Mouse (Mus musculus): ENCODE measurements around the gene 1700028K03Rik. TPM values are rescaled to one million over a fixed set of nuclear protein-coding genes. Genes with fewer than 3 reads are reported as not detected.

The 1700028K03Rik gene
- polyA plus RNA-seq, 1 experiment from 2014 or later: 0.26 TPM

DNA sequence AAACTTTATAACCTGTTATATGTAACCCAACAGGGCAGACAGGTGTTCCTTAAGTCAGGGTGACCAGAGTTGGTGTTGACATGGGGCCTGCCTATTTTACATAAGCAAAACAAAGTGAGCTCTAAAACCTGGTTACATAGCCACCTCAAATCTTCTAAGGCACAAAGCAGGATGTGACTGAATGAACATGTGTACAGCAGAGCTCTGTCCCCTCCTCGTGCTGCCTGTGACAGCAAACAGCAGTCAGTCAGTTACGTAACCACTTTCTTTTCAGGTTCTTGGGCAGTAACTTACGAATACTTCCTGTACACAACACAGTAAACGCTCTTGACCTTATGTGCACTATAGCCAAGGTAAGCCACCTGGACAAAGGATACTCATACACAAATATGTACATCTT lies 11.4 kb downstream of the 1700028K03Rik start:
- H3K36me3 ChIP-seq: peaks cover 19% of the 10 kb centered on the region
- peaks cover 7% of the 10 kb centered on the region; the same call in 1 of the 2 replicates for H3K4me1 ChIP-seq (replicated peaks)
- 80% methylated on average over 4 of the region's 4 CpGs for WGBS
- no peak for ATAC-seq (ENCODE audit: insufficient number of reproducible peaks, low FRiP score)
- no peaks in the 10 kb centered on the region for H3K27me3 ChIP-seq (replicated peaks)
- H3K4me2 ChIP-seq: no peak overlapping the region
- H3K27ac ChIP-seq (ENCODE audit: poor library complexity, severe bottlenecking): no peak overlapping the region
- H3K9me3 ChIP-seq (replicated peaks): no peaks in the 10 kb centered on the region
- H3K4me3 ChIP-seq: no peak overlapping the region
- H3K9ac ChIP-seq: no peak overlapping the region

GRCm38 (mm10) chr5:107547955-107548354 lies 13.4 kb downstream of the 1700028K03Rik start:
- no peak overlapping the region for H3K4me2 ChIP-seq
- H3K36me3 ChIP-seq: peaks cover 33% of the 10 kb centered on the region
- peaks cover 7% of the 10 kb centered on the region; the same call in 1 of the 2 replicates for H3K4me1 ChIP-seq (replicated peaks)
- no peak overlapping the region for H3K9ac ChIP-seq
- WGBS: 66% methylated on average over 3 of the region's 3 CpGs
- peak; percentile 91 for ATAC-seq (ENCODE audit: insufficient number of reproducible peaks, low FRiP score)
- no peak overlapping the region for H3K27ac ChIP-seq (ENCODE audit: poor library complexity, severe bottlenecking)
- H3K27me3 ChIP-seq (replicated peaks): no peaks in the 10 kb centered on the region
- H3K4me3 ChIP-seq: no peak overlapping the region
- H3K9me3 ChIP-seq (replicated peaks): no peaks in the 10 kb centered on the region

GRCm38 (mm10) chr5:107548444-107548843 lies 13.9 kb downstream of the 1700028K03Rik start:
- H3K4me2 ChIP-seq: no peak overlapping the region
- peaks cover 35% of the 10 kb centered on the region for H3K36me3 ChIP-seq
- WGBS: 79% methylated on average over 3 of the region's 3 CpGs
- peaks cover 7% of the 10 kb centered on the region; the same call in 1 of the 2 replicates for H3K4me1 ChIP-seq (replicated peaks)
- no peak overlapping the region for H3K9ac ChIP-seq
- H3K4me3 ChIP-seq: no peak overlapping the region
- H3K27me3 ChIP-seq (replicated peaks): no peaks in the 10 kb centered on the region
- no peak for ATAC-seq (ENCODE audit: insufficient number of reproducible peaks, low FRiP score)
- no peak overlapping the region for H3K27ac ChIP-seq (ENCODE audit: poor library complexity, severe bottlenecking)
- H3K9me3 ChIP-seq (replicated peaks): no peaks in the 10 kb centered on the region

GRCm38 (mm10) chr5:107554336-107554735 lies 19.8 kb downstream of the 1700028K03Rik start:
- no peak overlapping the region for H3K4me3 ChIP-seq
- H3K4me1 ChIP-seq (replicated peaks): peaks cover 1% of the 10 kb centered on the region; the same call in 1 of the 2 replicates
- no peaks in the 10 kb centered on the region for H3K9me3 ChIP-seq (replicated peaks)
- WGBS: 82% methylated on average over 5 of the region's 5 CpGs
- no peak overlapping the region for H3K9ac ChIP-seq
- H3K27ac ChIP-seq (ENCODE audit: poor library complexity, severe bottlenecking): no peak overlapping the region
- no peaks in the 10 kb centered on the region for H3K27me3 ChIP-seq (replicated peaks)
- ATAC-seq (ENCODE audit: insufficient number of reproducible peaks, low FRiP score): no peak
- H3K4me2 ChIP-seq: no peak overlapping the region
- peaks cover 47% of the 10 kb centered on the region for H3K36me3 ChIP-seq

GRCm38 (mm10) chr5:107556969-107557368 lies 22.5 kb downstream of the 1700028K03Rik start:
- Histone ChIP-seq H3K9ac (no peak overlapping the region), H3K36me3 (peaks cover 51% of the 10 kb centered on the region), H3K27me3 (replicated peaks) (no peaks in the 10 kb centered on the region), H3K4me2 (no peak overlapping the region), H3K4me3 (no peak overlapping the region), H3K27ac (ENCODE audit: poor library complexity, severe bottlenecking) (no peak overlapping the region), H3K9me3 (replicated peaks) (no peaks in the 10 kb centered on the region), H3K4me1 (replicated peaks) (no peaks in the 10 kb centered on the region)
- 73% methylated on average over 3 of the region's 3 CpGs for WGBS
- no peak for ATAC-seq (ENCODE audit: insufficient number of reproducible peaks, low FRiP score)

GRCm38 (mm10) chr5:107569148-107569547 lies 34.6 kb downstream of the 1700028K03Rik start:
- H3K4me1 ChIP-seq (replicated peaks): no peaks in the 10 kb centered on the region
- WGBS: 96% methylated on average over 9 of the region's 9 CpGs
- no peaks in the 10 kb centered on the region for H3K27me3 ChIP-seq (replicated peaks)
- no peak overlapping the region for H3K9ac ChIP-seq
- no peak for ATAC-seq (ENCODE audit: insufficient number of reproducible peaks, low FRiP score)
- no peak overlapping the region for H3K27ac ChIP-seq (ENCODE audit: poor library complexity, severe bottlenecking)
- peaks cover 58% of the 10 kb centered on the region for H3K36me3 ChIP-seq
- no peak overlapping the region for H3K4me3 ChIP-seq
- H3K9me3 ChIP-seq (replicated peaks): no peaks in the 10 kb centered on the region; the same call in 1 of the 2 replicates
- no peak overlapping the region for H3K4me2 ChIP-seq

- Histone ChIP-seq H3K4me3 (peak within 1 kb of the TSS; percentile 93), H3K36me3 (peaks cover 20% of the 10 kb centered on the region), H3K4me1 (replicated peaks) (0 out of 2 replicates have a peak, but pooled peaks cover 6% of the 10 kb centered on the region), H3K4me2 (peak within 1 kb of the TSS; percentile 89), H3K27ac (ENCODE audit: poor library complexity, severe bottlenecking) (peak within 1 kb of the TSS; percentile 86), H3K27me3 (replicated peaks) (no peaks in the 10 kb centered on the region), H3K9me3 (replicated peaks) (no peaks in the 10 kb centered on the region), H3K9ac (peak within 1 kb of the TSS; percentile 93)
- WGBS: under 1% methylated on average over 57 of the region's 64 CpGs
- ATAC-seq (ENCODE audit: insufficient number of reproducible peaks, low FRiP score): peak; percentile 98
Observed at GRCm38 (mm10) chr5:107597301-107598077, 63.0 kb downstream of the 1700028K03Rik start, which contains the start of the genes Rpap2 and Glmn. Rpap2 (plus strand) TSS chr5:107597373. Glmn (minus strand) TSS chr5:107597888.

GRCm38 (mm10) chr5:107598380-107598779 lies 63.9 kb downstream of the 1700028K03Rik start:
- Histone ChIP-seq H3K4me1 (replicated peaks) (0 out of 2 replicates have a peak, but pooled peaks cover 6% of the 10 kb centered on the region), H3K9me3 (replicated peaks) (no peaks in the 10 kb centered on the region), H3K36me3 (peaks cover 21% of the 10 kb centered on the region), H3K27ac (ENCODE audit: poor library complexity, severe bottlenecking) (no peak overlapping the region), H3K4me2 (peak overlapping the region; percentile 89), H3K9ac (peak overlapping the region; percentile 93; the same call in 1 of the 2 replicates), H3K4me3 (peak overlapping the region; percentile 93), H3K27me3 (replicated peaks) (no peaks in the 10 kb centered on the region)
- ATAC-seq (ENCODE audit: insufficient number of reproducible peaks, low FRiP score): no peak
- WGBS: 26% methylated on average over 4 of the region's 4 CpGs

Other genes with a start within 250 kb of the 1700028K03Rik start
- gene Tgfbr3, start 245.1 kb upstream of the 1700028K03Rik start, polyA plus RNA-seq (2016; fragmentation: Nextera tagmentation; extraction: Ambion mirVana): 38.1 and 38.2 TPM in 2 replicates
- gene Brdt, start 203.6 kb upstream of the 1700028K03Rik start, polyA plus RNA-seq (2016; fragmentation: Nextera tagmentation; extraction: Ambion mirVana): 0.31 and 0.45 TPM in 2 replicates
- gene Ephx4, start 132.0 kb upstream of the 1700028K03Rik start, polyA plus RNA-seq (2016; fragmentation: Nextera tagmentation; extraction: Ambion mirVana): 0.44 and 0.88 TPM in 2 replicates
- not detected in 2 replicates for gene Lpcat2b, start 103.2 kb upstream of the 1700028K03Rik start, polyA plus RNA-seq (2016; fragmentation: Nextera tagmentation; extraction: Ambion mirVana)
- 4.4 and 5.2 TPM in 2 replicates for gene Btbd8, start 96.7 kb upstream of the 1700028K03Rik start, polyA plus RNA-seq (2016; fragmentation: Nextera tagmentation; extraction: Ambion mirVana)
- gene Gm42669, start 27.1 kb upstream of the 1700028K03Rik start, polyA plus RNA-seq (2016; fragmentation: Nextera tagmentation; extraction: Ambion mirVana): 0.13 and 0.21 TPM in 2 replicates
- gene Rpap2, start 62.7 kb downstream of the 1700028K03Rik start, polyA plus RNA-seq (2016; fragmentation: Nextera tagmentation; extraction: Ambion mirVana): 11.7 and 13.7 TPM in 2 replicates
- 26.4 and 27.1 TPM in 2 replicates for gene Glmn, start 63.2 kb downstream of the 1700028K03Rik start, polyA plus RNA-seq (2016; fragmentation: Nextera tagmentation; extraction: Ambion mirVana)
- gene Gfi1, start 191.3 kb downstream of the 1700028K03Rik start, polyA plus RNA-seq (2016; fragmentation: Nextera tagmentation; extraction: Ambion mirVana): 0.08 TPM in 1 of 2 replicates, not detected in the other

Data from heart, embryonic 12.5 days (tissue).